Mouse (Mus musculus) E14TG2a.4 (cell line): Measurements from ENCODE around the gene Prr12.

ENCODE experiments used
- CTCF ChIP-seq: conservative IDR thresholded peaks from 2 replicates; pipeline ENCODE4 v1.5.1; 2014; ENCODE audit warnings: low read length
- POU5F1 ChIP-seq: IDR thresholded peaks from 2 replicates; pipeline ENCODE4 v1.6.1; 2014; ENCODE audit warnings: low read length, borderline replicate concordance

- TF ChIP-seq CTCF = no peak
- no peak for TF ChIP-seq POU5F1
Observed at GRCm38 (mm10) chr7:44986879-44987718, 65.6 kb downstream of the Prr12 start.
